Mouse (Mus musculus) brain, embryonic 14.5 days (tissue): Measurements from ENCODE around the gene Jdp2. TPM values are rescaled to one million over a fixed set of nuclear protein-coding genes. Genes with fewer than 3 reads are reported as not detected.

Source experiments
- DNase-seq: peaks from one replicate; pipeline ENCODE4 v3.0.0-alpha.2; 2011; ENCODE audit warnings: low read depth
- CTCF ChIP-seq: fragments of 200-500 bp; IDR thresholded peaks from 2 replicates; pipeline ENCODE4 v1.5.1; 2012; ENCODE audit warnings: inconsistent platforms, mild to moderate bottlenecking, moderate library complexity, borderline replicate concordance; ENCODE audit not compliant: insufficient read depth, insufficient read length; ENCODE audit errors: extremely low read depth
- POLR2A ChIP-seq: fragments of 200-500 bp; IDR thresholded peaks from 2 replicates; pipeline ENCODE4 v1.6.1; 2012; ENCODE audit warnings: mild to moderate bottlenecking, inconsistent platforms, borderline replicate concordance; ENCODE audit not compliant: poor library complexity, insufficient read depth, insufficient read length, severe bottlenecking; ENCODE audit errors: extremely low read depth
- polyA plus RNA-seq: library from polyadenylated mRNA; depleted of rRNA; stranded (reverse); fragments of >200 nt; gene quantifications from 2 replicates; pipeline ENCODE4 v1.2.3, GENCODE M21; 2012

Jdp2 gene
- polyA plus RNA-seq, 1 experiment: 11.9 TPM

DNA sequence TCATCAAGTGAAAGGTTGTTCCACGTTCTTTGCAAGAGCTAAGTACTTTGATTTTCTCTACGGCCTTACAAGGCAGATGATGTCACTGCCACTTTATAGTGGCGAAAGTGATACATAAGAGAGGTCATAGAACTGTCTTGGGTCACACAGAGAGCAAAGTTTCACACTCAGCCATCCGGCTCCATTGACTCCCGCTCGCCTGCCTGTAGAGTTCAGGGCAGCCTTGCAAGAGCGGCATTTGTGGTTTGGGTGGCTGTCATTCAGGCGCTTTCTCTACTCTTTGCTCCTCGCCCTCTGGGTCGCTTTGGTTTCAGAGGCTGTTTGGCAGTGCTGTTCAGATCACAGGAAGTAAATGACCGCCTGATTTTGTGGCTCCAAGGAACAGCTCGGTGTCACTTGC, 4.0 kb downstream of the Jdp2 start:
- TF ChIP-seq POLR2A (no peak), CTCF (no peak)
- no peak for DNase-seq

DNA sequence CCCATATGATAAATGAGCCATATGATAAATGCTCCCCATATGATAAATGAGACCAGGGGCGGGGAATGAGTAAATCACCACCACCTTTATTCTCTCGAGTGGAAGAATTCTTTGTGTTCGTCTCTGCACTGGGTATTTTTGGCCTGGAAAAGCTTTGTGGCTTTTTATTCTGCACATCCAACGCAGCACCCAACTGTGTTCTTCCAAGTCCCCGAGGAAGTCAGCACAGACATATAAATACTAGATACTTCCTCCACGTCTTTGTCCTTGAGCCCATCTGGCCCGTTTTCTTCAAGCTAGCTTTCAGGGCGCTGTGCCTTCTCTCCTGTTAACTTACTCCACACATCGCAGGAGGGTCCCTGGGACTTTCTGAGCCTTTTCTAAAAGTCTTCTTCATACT, 4.9 kb downstream of the Jdp2 start:
- DNase-seq: no peak
- TF ChIP-seq POLR2A: no peak

DNA sequence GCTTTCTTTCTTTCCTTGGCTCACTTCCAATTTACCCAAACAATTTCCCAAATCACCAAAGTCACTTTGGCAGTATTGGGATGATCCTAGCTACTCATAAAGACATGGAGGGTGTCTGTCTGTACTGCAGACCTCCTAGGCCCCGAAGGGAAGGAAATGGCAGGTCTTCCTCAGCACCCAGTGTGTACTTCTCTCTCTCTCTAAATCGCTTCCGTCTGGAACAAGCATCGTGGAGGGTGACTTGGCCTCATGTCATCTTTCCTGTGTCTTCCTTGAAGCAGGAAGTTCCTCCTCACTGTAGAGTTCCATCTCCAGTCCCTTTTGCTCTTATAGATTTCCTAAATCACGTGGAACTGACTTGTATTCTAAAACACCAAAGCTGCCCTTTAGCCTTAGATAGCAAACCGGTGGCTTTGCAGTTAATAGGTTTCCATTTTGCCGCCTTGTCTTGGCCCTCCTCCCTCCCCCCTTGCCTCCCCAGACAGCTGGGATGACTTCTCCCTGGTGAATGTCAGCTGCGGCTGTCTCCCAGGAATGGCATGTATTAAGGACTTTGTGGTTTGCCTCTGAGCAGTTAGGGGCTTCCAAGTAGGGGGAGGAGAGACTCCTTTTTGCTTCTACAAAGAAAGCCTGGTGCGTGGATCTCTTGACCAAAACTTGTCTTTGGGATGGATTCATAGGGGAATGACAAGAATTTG, 5.6 kb downstream of the Jdp2 start:
- peak; percentile 30 for DNase-seq

DNA sequence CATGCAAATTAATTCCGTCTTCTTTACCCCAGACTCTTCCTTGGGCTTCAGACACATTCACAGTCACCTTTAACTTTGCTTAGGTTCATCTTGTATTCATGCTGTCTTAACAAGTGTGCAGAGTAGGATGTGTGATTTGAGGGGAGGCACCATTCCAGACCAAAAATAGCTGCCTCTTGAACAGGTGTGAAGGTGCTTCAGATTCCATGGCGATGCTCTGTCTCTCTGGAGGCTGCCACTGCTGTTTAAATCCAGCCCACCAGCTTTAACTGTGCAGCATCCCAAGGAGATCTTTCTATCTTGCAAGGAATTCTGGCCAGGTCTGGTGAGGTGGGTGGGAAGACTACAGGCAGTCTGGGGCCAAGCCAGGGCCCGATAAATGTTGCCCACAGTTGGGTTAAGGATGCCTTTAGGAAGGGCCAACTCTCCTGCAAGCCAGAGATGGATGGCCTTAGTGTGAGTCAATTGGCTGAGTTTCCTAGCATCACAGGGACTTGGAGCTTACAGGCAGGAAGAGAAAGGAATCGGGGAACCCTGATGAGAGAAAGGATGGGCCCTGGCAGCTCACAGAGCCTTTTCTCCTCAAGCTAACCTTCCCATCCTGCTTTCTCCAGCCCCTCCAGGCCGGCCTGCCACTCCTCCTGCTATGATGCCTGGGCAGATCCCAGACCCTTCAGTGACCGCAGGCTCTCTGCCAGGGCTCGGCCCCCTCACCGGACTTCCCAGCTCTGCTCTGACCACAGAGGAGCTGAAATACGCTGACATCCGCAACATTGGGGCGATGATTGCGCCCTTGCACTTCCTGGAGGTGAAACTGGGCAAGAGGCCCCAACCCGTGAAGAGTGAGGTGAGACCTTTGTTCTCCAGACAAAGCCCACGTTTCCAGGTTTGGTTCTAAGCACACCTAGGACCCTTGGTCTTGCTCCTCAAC, 9.0 kb downstream of the Jdp2 start:
- no peak for DNase-seq
- TF ChIP-seq CTCF (no peak), POLR2A (no peak)

More for the DNA sequence above, 5.6 kb downstream of the Jdp2 start:
- TF ChIP-seq POLR2A (no peak), CTCF (no peak)

DNA sequence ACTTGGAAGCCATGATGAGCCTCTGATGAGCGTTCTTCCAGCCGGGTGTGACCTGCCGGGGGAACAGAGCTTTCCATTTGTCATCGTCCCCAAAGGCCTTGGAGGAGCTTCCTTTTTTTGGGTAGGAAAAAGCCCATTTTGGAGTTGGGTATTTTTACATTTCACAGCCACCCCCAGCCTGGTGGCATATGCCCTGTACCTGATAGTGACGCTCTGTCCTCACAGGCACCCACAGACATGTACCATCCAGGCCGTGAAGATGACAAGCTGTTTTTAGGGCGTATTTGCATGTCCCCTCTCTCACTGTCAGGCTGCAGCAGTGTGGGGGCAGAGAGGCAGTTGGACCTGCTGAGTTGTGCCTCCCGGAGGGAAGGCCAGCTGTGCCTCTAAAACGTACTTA, 11.3 kb downstream of the Jdp2 start:
- TF ChIP-seq POLR2A: no peak
- no peak for TF ChIP-seq CTCF
- no peak for DNase-seq

DNA sequence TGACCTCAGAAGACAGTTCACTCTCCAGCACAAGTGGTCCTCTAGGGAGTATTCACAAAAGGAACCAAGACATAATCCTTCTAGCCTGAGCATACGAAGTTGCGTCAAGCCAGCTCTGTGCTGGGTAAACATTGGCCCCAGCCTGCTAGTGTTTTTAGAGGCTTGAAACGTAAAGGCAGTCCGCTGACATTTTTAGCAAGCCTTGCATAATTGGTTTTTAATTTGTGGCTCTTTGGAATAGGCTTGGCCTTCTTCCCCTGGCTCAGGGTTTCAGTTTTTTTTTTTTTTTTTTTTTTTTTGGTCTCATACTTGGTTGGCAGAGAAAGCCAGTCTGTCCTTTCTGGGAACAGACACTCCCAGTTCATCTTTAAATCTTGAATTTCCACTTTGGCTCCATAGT, 15.3 kb downstream of the Jdp2 start:
- DNase-seq: peak; percentile 33
- TF ChIP-seq CTCF: no peak
- no peak for TF ChIP-seq POLR2A

DNA sequence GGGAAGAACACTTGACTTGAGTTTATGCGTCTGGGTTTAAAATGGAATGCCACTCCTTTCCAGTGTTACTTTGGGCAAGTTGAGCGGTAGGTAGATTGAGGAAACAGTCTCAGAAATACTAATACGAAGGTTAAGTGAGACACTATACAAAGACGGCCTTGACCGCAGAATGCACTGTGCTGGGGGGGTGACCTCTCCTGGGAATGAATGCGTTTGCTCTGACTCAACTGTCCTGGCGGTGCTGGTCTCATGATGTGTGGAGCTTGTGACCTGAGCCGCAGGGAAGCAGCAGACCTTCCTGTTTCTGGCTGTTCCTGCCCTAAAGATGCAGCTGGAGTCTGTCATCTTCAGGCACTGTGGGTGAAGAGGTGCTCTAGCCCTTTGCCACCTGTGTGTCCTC, 16.7 kb downstream of the Jdp2 start:
- no peak for DNase-seq
- TF ChIP-seq CTCF (no peak), POLR2A (no peak)

DNA sequence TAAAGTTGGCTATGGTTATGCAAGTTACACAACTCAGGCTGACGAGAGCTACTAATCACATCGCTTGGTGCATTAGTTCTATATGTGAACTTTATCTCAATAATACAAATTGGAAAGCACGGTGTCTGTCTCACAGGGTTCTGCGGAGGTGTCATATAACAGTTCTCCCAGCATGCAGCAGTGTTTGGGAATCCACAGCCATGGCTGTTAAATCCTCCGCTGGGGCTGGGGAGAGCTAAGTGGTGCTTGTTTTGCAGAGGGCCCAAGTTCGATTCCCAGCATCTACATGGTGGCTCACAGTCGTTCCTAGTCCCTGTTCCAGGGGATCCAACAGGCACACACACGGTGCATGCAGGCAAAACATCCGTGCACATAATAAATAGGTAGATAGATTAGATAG, 19.1 kb downstream of the Jdp2 start:
- TF ChIP-seq CTCF (no peak), POLR2A (no peak)
- no peak for DNase-seq

DNA sequence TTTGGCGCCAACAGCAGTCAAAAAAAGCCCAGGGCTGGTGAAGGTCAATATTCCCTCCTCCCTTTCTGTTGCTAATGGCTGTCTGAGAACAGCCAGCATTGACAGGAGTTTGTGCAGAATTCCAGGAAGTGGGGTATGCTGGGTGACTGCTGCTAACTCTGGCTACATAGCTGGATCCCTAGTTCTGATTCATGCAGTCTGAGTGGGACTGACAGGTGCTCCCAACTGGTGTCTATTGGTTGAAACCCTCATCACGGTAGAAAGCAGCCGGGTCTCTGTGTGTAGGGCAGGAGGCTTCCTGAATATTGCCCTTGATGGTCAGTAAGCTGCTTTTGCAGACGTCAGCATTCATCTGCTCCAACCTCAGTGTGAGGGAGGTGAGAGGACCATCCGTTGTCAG, 19.6 kb downstream of the Jdp2 start:
- no peak for DNase-seq
- no peak for TF ChIP-seq CTCF
- TF ChIP-seq POLR2A: no peak

DNA sequence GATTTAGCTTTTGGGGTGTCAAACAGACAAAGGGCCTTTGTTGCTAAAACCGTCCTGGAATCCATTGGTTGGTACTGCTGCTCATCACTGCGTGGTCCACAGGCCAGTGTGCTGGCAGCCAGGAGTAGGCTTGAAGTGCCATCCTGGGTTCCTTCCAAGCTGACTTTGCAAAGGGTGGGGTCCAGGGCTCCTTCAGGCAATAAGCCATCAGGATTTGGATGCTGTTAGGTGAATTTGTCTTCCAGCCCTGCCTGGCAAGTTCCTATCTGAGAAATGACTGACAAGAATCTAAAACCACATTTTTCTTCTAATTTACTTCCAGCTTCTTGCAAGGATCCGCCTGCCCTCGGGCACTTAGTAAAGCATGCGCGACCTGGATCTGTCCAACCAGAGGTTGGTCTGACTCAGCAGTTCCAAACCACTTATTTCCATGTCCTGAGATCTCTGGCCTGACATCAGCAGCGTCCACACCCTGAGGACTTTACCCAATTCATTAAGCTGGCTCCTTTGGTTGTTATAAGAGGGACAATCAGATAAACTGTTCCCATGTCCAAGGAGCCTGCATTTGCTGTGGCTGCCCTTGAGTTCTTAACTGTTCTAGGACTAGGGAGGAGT, 20.6 kb downstream of the Jdp2 start:
- DNase-seq: peak; percentile 51
- no peak for TF ChIP-seq CTCF
- TF ChIP-seq POLR2A: no peak

DNA sequence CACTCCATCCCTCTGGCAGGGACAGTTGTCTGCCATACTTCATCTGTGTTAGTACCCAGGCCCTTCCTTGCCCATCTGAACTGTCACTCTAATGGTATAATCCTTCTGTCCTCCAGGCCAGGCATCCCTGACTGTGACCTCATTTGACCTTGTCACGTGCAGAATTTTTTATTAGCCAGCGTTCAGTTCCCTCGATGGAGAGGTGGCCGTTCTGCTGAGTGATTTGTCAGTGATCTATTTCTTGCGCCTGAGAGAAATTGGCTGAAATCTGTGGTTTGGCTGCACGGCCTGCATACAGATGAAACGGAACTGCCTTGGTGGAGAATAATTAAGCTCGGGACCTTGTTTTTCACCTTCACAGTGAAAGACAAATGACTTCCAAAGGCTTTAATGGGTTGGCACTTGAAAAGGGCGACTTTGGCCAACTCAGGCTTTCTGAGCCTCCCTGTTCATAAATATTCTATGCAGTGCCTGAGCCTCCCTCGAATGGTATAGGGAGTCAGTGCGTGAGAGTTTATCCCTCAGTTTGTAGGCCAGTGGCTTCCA, 21.1 kb downstream of the Jdp2 start:
- DNase-seq: peak; percentile 87
- TF ChIP-seq CTCF (no peak), POLR2A (no peak)
